Mouse (Mus musculus) spleen, adult 2 months (tissue): ENCODE measurements around the gene Lrrc25. TPM values are rescaled to one million over a fixed set of nuclear protein-coding genes. Genes with fewer than 3 reads are reported as not detected.

Experiments used
- DNase-seq, 2 experiments: peaks; one replicate each; pipeline versions ENCODE4 v3.0.0 to v3.0.0-alpha.2; 2012 to 2021; ENCODE audit warnings: low spot score in 2 of 2, low read depth in 1 of 2
- H3K27ac ChIP-seq: fragments of 200-500 bp; 2 replicates; pipeline ENCODE4 v1.5.1; 2012; ENCODE audit warnings: low read length, inconsistent platforms; ENCODE audit not compliant: insufficient read depth
- H3K27me3 ChIP-seq: fragments of 200-500 bp; 2 replicates; pipeline ENCODE4 v1.6.1; 2012; ENCODE audit warnings: mild to moderate bottlenecking, moderate library complexity, low read length, inconsistent platforms; ENCODE audit not compliant: control insufficient read depth, insufficient read depth
- H3K36me3 ChIP-seq: fragments of 200-500 bp; 2 replicates; pipeline ENCODE4 v1.6.1; 2012; ENCODE audit warnings: mild to moderate bottlenecking, low read length, inconsistent platforms; ENCODE audit not compliant: control insufficient read depth, insufficient read depth
- H3K4me1 ChIP-seq: fragments of 200-500 bp; 2 replicates; pipeline ENCODE4 v1.6.1; 2011; ENCODE audit warnings: inconsistent platforms; ENCODE audit not compliant: control insufficient read depth, insufficient read depth, insufficient read length
- H3K4me3 ChIP-seq: fragments of 200-500 bp; 2 replicates; pipeline ENCODE4 v1.5.1; 2011; ENCODE audit warnings: mild to moderate bottlenecking, inconsistent platforms; ENCODE audit not compliant: insufficient read depth, insufficient read length; ENCODE audit errors: extremely low read depth
- CTCF ChIP-seq: fragments of 200-500 bp; IDR thresholded peaks from 2 replicates; pipeline ENCODE4 v1.5.1; 2011; ENCODE audit warnings: mild to moderate bottlenecking, inconsistent platforms; ENCODE audit not compliant: insufficient read depth, insufficient read length, insufficient replicate concordance; ENCODE audit errors: extremely low read depth
- POLR2A ChIP-seq: fragments of 200-500 bp; IDR thresholded peaks from 2 replicates; pipeline ENCODE4 v1.6.1; 2011; ENCODE audit warnings: low read depth, low read length, inconsistent platforms
- WGBS: fragments of 180-500 bp; shearing (Covaris S2); methylation state at CpG from one replicate; pipeline ENCODE4 v1.1.7; 2018; 5-methylcytosine and 5-hydroxymethylcytosine counted together
- polyA plus RNA-seq: library from polyadenylated mRNA; depleted of rRNA; stranded (reverse); fragments of >200 nt; gene quantifications from 2 replicates; pipeline ENCODE4 v1.2.3, GENCODE M21; 2012

The Lrrc25 gene
- polyA plus RNA-seq, 1 experiment: 41.6 TPM

- DNase-seq: peak; percentile 87 to 88
- no peaks in the 10 kb centered on the region for H3K36me3 ChIP-seq
- peaks cover 16% of the 10 kb centered on the region for H3K4me1 ChIP-seq
- H3K4me3 ChIP-seq: peak overlapping the region; percentile 50
- H3K27me3 ChIP-seq: no peaks in the 10 kb centered on the region
- TF ChIP-seq CTCF (peak; percentile 100), POLR2A (no peak; the same call in 1 of the 2 replicates)
- H3K27ac ChIP-seq: peak overlapping the region; percentile 37; the same call in 1 of the 2 replicates
- WGBS: under 1% methylated on average over 60 of the region's 60 CpGs
Observed at GRCm38 (mm10) chr8:70629574-70630531, 13.9 kb downstream of the Lrrc25 start.

- Histone ChIP-seq H3K27ac (peak overlapping the region; percentile 4; the same call in 1 of the 2 replicates), H3K27me3 (no peaks in the 10 kb centered on the region), H3K4me3 (no peak overlapping the region), H3K36me3 (no peaks in the 10 kb centered on the region), H3K4me1 (peaks cover 24% of the 10 kb centered on the region)
- no peak for DNase-seq
- TF ChIP-seq CTCF (no peak), POLR2A (no peak)
- WGBS: 23% methylated on average over 22 of the region's 22 CpGs
Observed at GRCm38 (mm10) chr8:70630532-70631381, 14.8 kb downstream of the Lrrc25 start.

GRCm38 (mm10) chr8:70631436-70631835 lies 15.5 kb downstream of the Lrrc25 start:
- H3K36me3 ChIP-seq: no peaks in the 10 kb centered on the region
- H3K4me1 ChIP-seq: peaks cover 29% of the 10 kb centered on the region
- H3K27ac ChIP-seq: peak overlapping the region; percentile 4; the same call in 1 of the 2 replicates
- no peaks in the 10 kb centered on the region for H3K27me3 ChIP-seq
- no peak for DNase-seq
- WGBS: 18% methylated on average over 24 of the region's 24 CpGs
- H3K4me3 ChIP-seq: no peak overlapping the region
- TF ChIP-seq POLR2A: no peak
- TF ChIP-seq CTCF: no peak

DNA sequence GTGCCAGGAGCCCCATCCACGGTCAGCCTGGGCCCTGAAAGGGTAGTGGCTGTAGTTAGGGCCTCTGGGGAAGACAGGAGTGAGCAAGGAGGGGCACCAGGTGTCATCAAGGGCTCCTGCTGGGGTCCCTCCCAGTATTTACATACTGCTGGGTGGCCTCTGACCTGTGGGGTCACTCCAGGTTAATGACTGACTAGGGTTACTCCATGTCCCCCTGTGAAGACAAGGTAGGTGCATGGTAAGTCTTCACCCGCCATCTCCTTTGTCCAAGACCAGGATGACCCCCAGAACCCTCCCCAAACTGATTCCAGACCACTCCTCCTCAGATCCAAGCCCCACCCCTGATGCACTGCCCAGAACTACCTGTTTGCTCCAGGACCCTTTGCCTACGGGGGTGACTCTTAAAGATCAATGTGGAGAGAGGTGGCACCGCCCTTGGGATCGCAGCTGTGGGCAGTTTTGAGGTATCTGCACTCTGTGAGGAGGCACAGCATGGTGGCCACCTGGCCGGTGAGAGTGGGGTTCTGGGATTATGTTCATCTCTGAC lies 16.5 kb downstream of the Lrrc25 start, which contains the start of gene Gdf15:
TSS of gene Gdf15 (minus strand) at position 111 of the 547 bp plus-strand sequence.
- TF ChIP-seq POLR2A (no peak), CTCF (no peak)
- no peak for DNase-seq
- H3K4me3 ChIP-seq: no peak within 1 kb of the TSS
- peak within 1 kb of the TSS; percentile 4; the same call in 1 of the 2 replicates for H3K27ac ChIP-seq
- peaks cover 36% of the 10 kb centered on the region for H3K4me1 ChIP-seq
- no peaks in the 10 kb centered on the region for H3K27me3 ChIP-seq
- 94% methylated on average over 6 of the region's 6 CpGs for WGBS
- no peaks in the 10 kb centered on the region for H3K36me3 ChIP-seq

DNA sequence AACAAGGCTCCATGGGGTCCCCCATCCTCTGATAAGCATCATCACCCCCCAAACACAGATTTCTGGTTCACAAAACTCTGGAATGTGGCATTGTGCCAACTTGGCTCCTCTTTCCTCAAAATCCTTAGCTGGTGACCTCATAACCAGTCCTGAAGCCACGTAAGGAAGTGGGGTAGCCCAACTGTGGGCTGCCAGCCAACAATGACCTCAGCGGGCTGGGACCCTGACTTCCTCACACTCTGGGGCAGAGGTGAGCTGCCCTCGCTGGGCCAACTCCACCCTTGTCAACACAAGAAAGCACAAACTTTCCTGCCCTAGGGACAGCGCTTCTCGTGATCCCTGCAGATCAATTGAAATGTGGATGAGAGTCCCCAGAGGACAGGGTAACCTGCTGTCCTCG lies 18.1 kb downstream of the Lrrc25 start:
- Histone ChIP-seq H3K4me3 (no peak overlapping the region), H3K27ac (no peak overlapping the region), H3K27me3 (no peaks in the 10 kb centered on the region), H3K4me1 (peaks cover 36% of the 10 kb centered on the region), H3K36me3 (no peaks in the 10 kb centered on the region)
- DNase-seq: no peak
- 37% methylated on average over 6 of the region's 6 CpGs for WGBS
- TF ChIP-seq POLR2A: no peak
- TF ChIP-seq CTCF: no peak

DNA sequence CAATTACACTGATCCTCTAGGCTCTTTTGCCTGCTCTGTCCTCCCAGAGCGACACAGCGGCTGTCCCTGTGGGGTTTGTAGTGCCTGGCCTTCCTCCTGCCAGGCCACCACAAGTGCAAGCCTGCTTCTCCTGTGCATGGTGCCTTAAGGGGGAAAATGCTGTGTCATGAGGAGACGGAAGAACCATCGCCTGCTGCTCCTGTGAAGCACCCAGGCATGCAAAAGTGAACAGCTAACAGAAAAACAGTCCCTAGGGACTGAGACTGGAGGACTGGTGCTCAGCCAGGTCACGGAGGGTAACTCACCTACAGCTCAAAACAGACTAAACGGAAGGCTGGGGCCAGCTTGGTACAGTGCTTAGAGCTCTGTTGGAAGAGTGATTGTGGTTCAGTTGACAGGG lies 19.6 kb downstream of the Lrrc25 start:
- peak in 1 of 2 experiments; percentile 68 for DNase-seq
- Histone ChIP-seq H3K27me3 (no peaks in the 10 kb centered on the region), H3K4me3 (no peak overlapping the region), H3K27ac (peak overlapping the region; percentile 51), H3K4me1 (peaks cover 32% of the 10 kb centered on the region), H3K36me3 (no peaks in the 10 kb centered on the region)
- WGBS: 15% methylated on average over 6 of the region's 6 CpGs
- no peak for TF ChIP-seq CTCF
- no peak for TF ChIP-seq POLR2A
